Mouse (Mus musculus): ENCODE data around the gene Dlg5.
A peak's percentile ranks its signal among the peaks of the same experiment; 100 is the strongest.

GRCm38 (mm10) chr14:24134623-24135290, 111.0 kb downstream of the Dlg5 start:
- TF ChIP-seq POLR2A (IDR thresholded peaks at IDR 0.05; ENCODE audit: insufficient read depth, low read length), result no peak
- TF ChIP-seq CTCF (IDR thresholded peaks at IDR 0.05; ENCODE audit: low read depth, low read length), result no peak
- peak; percentile 55; the same call in 1 of the 2 replicates for TF ChIP-seq EP300 (IDR thresholded peaks at IDR 0.05; ENCODE audit: insufficient read depth, low read depth, low read length)

Measured in ES-Bruce4 (cell line).